Mouse (Mus musculus): ENCODE data around the gene Tsc22d3.

- TF ChIP-seq CTCF (IDR thresholded peaks at IDR 0.05; ENCODE audit: borderline replicate concordance, control insufficient read depth, extremely low read depth, insufficient read depth, low read length, poor library complexity): no peak
- no peak for TF ChIP-seq POLR2A (IDR thresholded peaks at IDR 0.05; ENCODE audit: control insufficient read depth, extremely low read depth, insufficient read depth, low read length, poor library complexity)
Measured at GRCm38 (mm10) chrX:140590142-140590541, 10.3 kb downstream of the Tsc22d3 start.
